Mouse (Mus musculus) lung, postnatal 25 days (tissue): Measurements from ENCODE around the gene Olfr1257.
"Not testable (repeated sequence)": the region's sequence is repeated elsewhere in the genome, so short reads cannot be mapped to it uniquely, and the experiment has no call there.

Experiments used
- DNase-seq: peaks from one replicate; pipeline ENCODE4 v3.0.0; 2022; ENCODE audit warnings: low spot score

Gene Olfr1257

GRCm38 (mm10) chr2:89878137-89878536 is at the start of gene Olfr1257:
Olfr1257 (plus strand) TSS chr2:89878437.
- no peak for DNase-seq

- DNase-seq: no peak
These were observed 36.8 kb upstream of the Olfr1257 start, which contains the start of gene Olfr1256 for GRCm38 (mm10) chr2:89841455-89841854. Olfr1256 (minus strand) TSS chr2:89841555.

- no peak for DNase-seq
These were observed 30.1 kb upstream of the Olfr1257 start, which contains the start of gene Olfr48 for GRCm38 (mm10) chr2:89848105-89848504. Olfr48 (minus strand) TSS chr2:89848205.

- DNase-seq: no peak
These were observed 29.0 kb upstream of the Olfr1257 start for GRCm38 (mm10) chr2:89849230-89849629.

GRCm38 (mm10) chr2:89912616-89913015 is 34.4 kb downstream of the Olfr1257 start:
- not testable (repeated sequence) for DNase-seq

GRCm38 (mm10) chr2:89927009-89927408 is 48.8 kb downstream of the Olfr1257 start, which contains the start of gene Olfr1258:
Olfr1258 (plus strand) TSS chr2:89927309.
- DNase-seq: no peak
